Mouse (Mus musculus) neural tube, embryonic 11.5 days (tissue): ENCODE measurements at regions not wholly inside any gene's neighbourhood (a gene's known extent, or its start where the extent isn't known, plus 50 kb on each side); places are given as distances from the start of the nearest gene placed in this dataset.

ENCODE experiments used
- ATAC-seq: fragments of 200-750 bp; cut with Nextera tagmentation; 2 replicates; pipeline ENCODE4 v1.8.0; 2017; ENCODE audit warnings: moderate number of reproducible peaks, mild to moderate bottlenecking, moderate TSS enrichment, moderate library complexity; ENCODE audit not compliant: insufficient read depth, low FRiP score, low TSS enrichment
- DNase-seq: peaks from one replicate; pipeline ENCODE4 v3.0.0-alpha.2; 2015; ENCODE audit warnings: low spot score
- H3K27ac ChIP-seq: fragments of 300-500 bp; sonication (generic); 2 replicates; pipeline ENCODE4 v1.5.1; 2014; ENCODE audit warnings: low read depth, mild to moderate bottlenecking, low read length
- H3K27me3 ChIP-seq: fragments of 300-500 bp; sonication (generic); 2 replicates; pipeline ENCODE4 v1.6.1; 2014; ENCODE audit warnings: mild to moderate bottlenecking, low read length, mixed read lengths; ENCODE audit not compliant: control insufficient read depth, insufficient read depth
- H3K36me3 ChIP-seq: fragments of 300-500 bp; sonication (generic); 2 replicates; pipeline ENCODE4 v1.6.1; 2014; ENCODE audit warnings: mild to moderate bottlenecking, low read length, moderate library complexity, mixed read lengths; ENCODE audit not compliant: control insufficient read depth, insufficient read depth
- H3K4me1 ChIP-seq: fragments of 300-500 bp; sonication (generic); 2 replicates; pipeline ENCODE4 v1.6.1; 2014; ENCODE audit warnings: low read length, mixed read lengths; ENCODE audit not compliant: control insufficient read depth, insufficient read depth
- H3K4me2 ChIP-seq: fragments of 300-500 bp; sonication (generic); 2 replicates; pipeline ENCODE4 v1.6.1; 2014; ENCODE audit warnings: low read depth, mild to moderate bottlenecking, moderate library complexity
- H3K4me3 ChIP-seq: fragments of 300-500 bp; sonication (generic); 2 replicates; pipeline ENCODE4 v1.5.1; 2014; ENCODE audit warnings: low read depth, low read length
- H3K9ac ChIP-seq: fragments of 300-500 bp; sonication (generic); 2 replicates; pipeline ENCODE4 v1.6.1; 2014; ENCODE audit warnings: mild to moderate bottlenecking, low read length
- H3K9me3 ChIP-seq: fragments of 300-500 bp; sonication (generic); 2 replicates; pipeline ENCODE4 v1.6.1; 2016; ENCODE audit warnings: low read length; ENCODE audit not compliant: control insufficient read depth
- WGBS: fragments of 180-500 bp; shearing (Covaris S2); extraction: QIAGEN DNeasy Blood & Tissue Kit; methylation state at CpG from one replicate; pipeline ENCODE4 v1.1.7; 2014; 5-methylcytosine and 5-hydroxymethylcytosine counted together

- Histone ChIP-seq H3K4me3 (no peak overlapping the region), H3K9ac (no peak overlapping the region), H3K4me2 (no peak overlapping the region), H3K9me3 (no peaks in the 10 kb centered on the region), H3K27me3 (no peaks in the 10 kb centered on the region), H3K27ac (no peak overlapping the region), H3K36me3 (no peaks in the 10 kb centered on the region), H3K4me1 (no peaks in the 10 kb centered on the region)
- DNase-seq (no peak), ATAC-seq (no peak)
- WGBS, result 93% methylated on average over 1 of the region's 1 CpGs
These were observed 210.5 kb upstream of the Marcks start for GRCm38 (mm10) chr10:37349261-37349660.

GRCm38 (mm10) chr10:37348416-37348815, 209.7 kb upstream of the Marcks start:
- no peak for DNase-seq
- H3K27me3 ChIP-seq, result no peaks in the 10 kb centered on the region

DNA sequence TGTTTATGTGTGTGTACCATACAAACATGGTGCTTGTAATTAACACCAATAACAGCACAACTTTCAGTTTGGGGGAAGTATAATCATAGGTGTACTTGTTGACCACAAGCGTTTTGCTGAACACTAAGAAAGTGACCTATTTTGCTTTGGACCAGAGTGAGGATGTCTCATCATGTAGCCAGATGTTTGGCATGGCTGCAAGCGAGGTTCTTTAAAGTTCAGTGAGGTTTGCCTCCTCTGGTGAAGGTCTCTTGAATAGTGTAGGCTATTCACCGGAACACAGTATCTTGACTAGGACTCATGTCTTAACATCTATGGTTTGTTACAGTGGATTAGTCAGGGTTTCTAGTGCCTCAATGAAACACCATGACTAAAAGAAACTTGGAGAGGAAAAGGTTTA, 208.9 kb upstream of the Marcks start:
- WGBS, result 86% methylated on average over 3 of the region's 3 CpGs
- Histone ChIP-seq H3K9ac (no peak overlapping the region), H3K4me3 (no peak overlapping the region), H3K36me3 (no peaks in the 10 kb centered on the region), H3K4me1 (no peaks in the 10 kb centered on the region), H3K27ac (no peak overlapping the region), H3K27me3 (no peaks in the 10 kb centered on the region), H3K4me2 (no peak overlapping the region), H3K9me3 (no peaks in the 10 kb centered on the region)
- DNase-seq (no peak), ATAC-seq (no peak)

More at GRCm38 (mm10) chr10:37348416-37348815, 209.7 kb upstream of the Marcks start:
- no peaks in the 10 kb centered on the region for H3K36me3 ChIP-seq
- H3K9ac ChIP-seq, result no peak overlapping the region
- H3K4me3 ChIP-seq, result no peak overlapping the region
- no peak overlapping the region for H3K27ac ChIP-seq
- 63% methylated on average over 3 of the region's 3 CpGs for WGBS
- no peaks in the 10 kb centered on the region for H3K4me1 ChIP-seq
- ATAC-seq, result no peak
- H3K4me2 ChIP-seq, result no peak overlapping the region
- no peaks in the 10 kb centered on the region for H3K9me3 ChIP-seq

GRCm38 (mm10) chr10:37342675-37343074, 204.0 kb upstream of the Marcks start:
- Histone ChIP-seq H3K36me3 (no peaks in the 10 kb centered on the region), H3K9ac (no peak overlapping the region), H3K27me3 (no peaks in the 10 kb centered on the region), H3K4me1 (no peaks in the 10 kb centered on the region), H3K9me3 (no peaks in the 10 kb centered on the region), H3K27ac (no peak overlapping the region), H3K4me3 (no peak overlapping the region), H3K4me2 (no peak overlapping the region)
- no peak for ATAC-seq
- DNase-seq, result no peak

- no peaks in the 10 kb centered on the region for H3K27me3 ChIP-seq
- H3K9ac ChIP-seq, result no peak overlapping the region
- no peak overlapping the region for H3K4me3 ChIP-seq
- ATAC-seq (no peak), DNase-seq (no peak)
- no peak overlapping the region for H3K4me2 ChIP-seq
- 96% methylated on average over 3 of the region's 3 CpGs for WGBS
- no peaks in the 10 kb centered on the region for H3K4me1 ChIP-seq
- H3K9me3 ChIP-seq, result no peaks in the 10 kb centered on the region
- H3K36me3 ChIP-seq, result no peaks in the 10 kb centered on the region
- no peak overlapping the region for H3K27ac ChIP-seq
These were observed 200.9 kb upstream of the Marcks start for GRCm38 (mm10) chr10:37339658-37340057.

GRCm38 (mm10) chr10:37338073-37338912, 199.6 kb upstream of the Marcks start:
- Histone ChIP-seq H3K4me1 (no peaks in the 10 kb centered on the region), H3K9ac (no peak overlapping the region), H3K4me2 (no peak overlapping the region), H3K36me3 (no peaks in the 10 kb centered on the region), H3K4me3 (no peak overlapping the region), H3K9me3 (no peaks in the 10 kb centered on the region), H3K27me3 (no peaks in the 10 kb centered on the region), H3K27ac (no peak overlapping the region)
- ATAC-seq (no peak), DNase-seq (no peak)
- 62% methylated on average over 4 of the region's 4 CpGs for WGBS

DNA sequence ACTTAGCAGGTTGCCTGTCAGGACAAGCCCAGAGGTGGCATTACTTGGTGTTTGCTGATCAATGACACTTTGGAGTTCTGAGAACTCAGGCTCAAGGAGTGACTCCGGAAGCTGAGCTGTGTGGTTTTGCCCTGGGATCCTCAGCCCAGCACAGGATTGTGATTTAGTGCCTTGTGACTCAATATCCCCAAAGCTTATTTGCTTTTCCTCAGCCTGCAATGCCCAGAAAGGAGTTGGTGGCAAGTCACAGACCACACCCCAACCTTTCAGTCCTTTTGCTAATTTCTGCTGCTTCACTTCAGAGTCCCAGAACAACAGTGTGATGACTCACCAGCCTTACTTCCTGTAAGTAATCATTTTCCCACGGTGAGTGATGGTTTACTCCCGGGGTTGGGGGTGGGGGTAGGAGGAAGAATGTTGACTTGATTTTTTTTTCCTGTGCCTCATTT, 198.5 kb upstream of the Marcks start:
- no peaks in the 10 kb centered on the region for H3K27me3 ChIP-seq
- H3K4me1 ChIP-seq, result no peaks in the 10 kb centered on the region
- H3K9me3 ChIP-seq, result no peaks in the 10 kb centered on the region

DNA sequence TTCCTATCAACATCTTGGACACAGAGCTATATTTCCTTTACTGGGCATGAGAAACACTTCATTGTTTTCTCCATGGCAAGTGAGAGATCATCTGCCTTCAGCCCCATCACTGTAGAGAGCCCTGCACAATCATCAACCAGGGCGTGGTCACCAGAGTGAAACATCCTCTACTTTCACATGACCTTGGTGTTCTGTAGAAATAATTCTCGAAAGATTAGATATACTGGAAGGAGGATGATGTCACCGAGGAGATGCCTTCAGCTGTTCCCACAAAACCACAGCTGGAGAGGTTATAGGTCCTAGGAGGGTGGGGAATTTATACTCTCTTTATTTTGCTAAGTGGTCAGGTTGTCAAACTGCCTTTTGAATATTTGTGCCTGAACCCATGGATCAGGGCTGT, 196.4 kb upstream of the Marcks start:
- ATAC-seq, result no peak
- Histone ChIP-seq H3K27me3 (no peaks in the 10 kb centered on the region), H3K4me2 (no peak overlapping the region), H3K27ac (no peak overlapping the region), H3K9me3 (no peaks in the 10 kb centered on the region), H3K4me3 (no peak overlapping the region), H3K9ac (no peak overlapping the region), H3K36me3 (no peaks in the 10 kb centered on the region), H3K4me1 (no peaks in the 10 kb centered on the region)
- 82% methylated on average over 3 of the region's 3 CpGs for WGBS
- DNase-seq, result no peak

More for the DNA sequence above, 198.5 kb upstream of the Marcks start:
- no peaks in the 10 kb centered on the region for H3K36me3 ChIP-seq
- H3K4me3 ChIP-seq, result no peak overlapping the region
- WGBS, result 51% methylated on average over 3 of the region's 3 CpGs
- no peak for DNase-seq
- no peak overlapping the region for H3K4me2 ChIP-seq
- ATAC-seq, result no peak
- no peak overlapping the region for H3K27ac ChIP-seq
- H3K9ac ChIP-seq, result no peak overlapping the region

GRCm38 (mm10) chr10:37326168-37326534, 187.4 kb upstream of the Marcks start:
- H3K4me2 ChIP-seq, result no peak overlapping the region
- no peak overlapping the region for H3K4me3 ChIP-seq
- 86% methylated on average over 3 of the region's 3 CpGs for WGBS
- H3K27me3 ChIP-seq, result no peaks in the 10 kb centered on the region
- no peak overlapping the region for H3K27ac ChIP-seq
- H3K9ac ChIP-seq, result no peak overlapping the region
- H3K9me3 ChIP-seq, result no peaks in the 10 kb centered on the region
- ATAC-seq, result no peak
- H3K36me3 ChIP-seq, result no peaks in the 10 kb centered on the region
- DNase-seq, result no peak
- no peaks in the 10 kb centered on the region for H3K4me1 ChIP-seq
